Mouse (Mus musculus) liver, embryonic 15.5 days (tissue): ENCODE measurements around the gene Olfr805. TPM values are rescaled to one million over a fixed set of nuclear protein-coding genes. Genes with fewer than 3 reads are reported as not detected.

Experiments used
- microRNA-seq: library from miRNA; unstranded; fragments of <30 nt; microRNA quantifications from one replicate; pipeline ENCODE4, GENCODE M21; 2016
- polyA plus RNA-seq: library from polyadenylated mRNA; unstranded; fragments of >200 nt; fragmentation: Nextera tagmentation; extraction: Ambion mirVana; gene quantifications from 2 replicates; pipeline ENCODE4 v1.2.1, GENCODE M21; 2015

Gene Olfr805
- polyA plus RNA-seq, 1 experiment from 2014 or later: not detected

Small RNA genes within 50 kb of the gene (microRNA-seq; reads per million reads assigned to microRNA genes)
- gene Gm24485: not detected

Other genes with a start within 250 kb of the Olfr805 start
- gene Olfr789, start 244.6 kb downstream of the Olfr805 start, polyA plus RNA-seq: not detected in 2 replicates
- gene Olfr790, start 230.9 kb downstream of the Olfr805 start, polyA plus RNA-seq: not detected in 2 replicates
- gene Olfr791, start 207.6 kb downstream of the Olfr805 start, polyA plus RNA-seq: not detected in 2 replicates
- gene Olfr792, start 190.2 kb downstream of the Olfr805 start, polyA plus RNA-seq: not detected in 2 replicates
- gene Olfr794, start 161.7 kb downstream of the Olfr805 start, polyA plus RNA-seq: not detected in 2 replicates
- not detected in 2 replicates for gene Olfr796, start 116.8 kb downstream of the Olfr805 start, polyA plus RNA-seq
- not detected in 2 replicates for gene Olfr798, start 101.4 kb downstream of the Olfr805 start, polyA plus RNA-seq
- gene Olfr799, start 91.9 kb downstream of the Olfr805 start, polyA plus RNA-seq: not detected in 2 replicates
- gene Olfr800, start 71.7 kb downstream of the Olfr805 start, polyA plus RNA-seq: not detected in 2 replicates
- not detected in 2 replicates for gene Olfr801, start 55.5 kb downstream of the Olfr805 start, polyA plus RNA-seq
- gene Olfr802, start 41.2 kb downstream of the Olfr805 start, polyA plus RNA-seq: not detected in 2 replicates
- not detected in 2 replicates for gene Olfr803, start 35.1 kb downstream of the Olfr805 start, polyA plus RNA-seq
- gene Olfr804, start 26.2 kb downstream of the Olfr805 start, polyA plus RNA-seq: not detected in 2 replicates
- not detected in 2 replicates for gene Olfr806, start 12.5 kb upstream of the Olfr805 start, polyA plus RNA-seq
- gene Olfr807, start 28.4 kb upstream of the Olfr805 start, polyA plus RNA-seq: not detected in 2 replicates
- gene Olfr808, start 36.1 kb upstream of the Olfr805 start, polyA plus RNA-seq: not detected in 2 replicates
- gene Olfr809, start 45.3 kb upstream of the Olfr805 start, polyA plus RNA-seq: not detected in 2 replicates
- gene Olfr810, start 65.5 kb upstream of the Olfr805 start, polyA plus RNA-seq: not detected in 2 replicates
- not detected in 2 replicates for gene Olfr811, start 75.0 kb upstream of the Olfr805 start, polyA plus RNA-seq
- gene Olfr812, start 116.7 kb upstream of the Olfr805 start, polyA plus RNA-seq: not detected in 2 replicates
- not detected in 2 replicates for gene Olfr813, start 126.0 kb upstream of the Olfr805 start, polyA plus RNA-seq
- not detected in 2 replicates for gene Olfr814, start 150.5 kb upstream of the Olfr805 start, polyA plus RNA-seq
- not detected in 2 replicates for gene Olfr815, start 176.5 kb upstream of the Olfr805 start, polyA plus RNA-seq
- not detected in 2 replicates for gene Olfr816, start 186.2 kb upstream of the Olfr805 start, polyA plus RNA-seq
- not detected in 2 replicates for gene Olfr818, start 219.7 kb upstream of the Olfr805 start, polyA plus RNA-seq
- gene Olfr819, start 237.9 kb upstream of the Olfr805 start, polyA plus RNA-seq: not detected in 2 replicates
- not detected in 2 replicates for gene Olfr247, start 246.8 kb upstream of the Olfr805 start, polyA plus RNA-seq